Mouse (Mus musculus): ENCODE measurements around the gene Ric8a.

- TF ChIP-seq CTCF (IDR thresholded peaks at IDR 0.05; ENCODE audit: extremely low read depth, insufficient read depth, low read length) (no peak), POLR2A (IDR thresholded peaks at IDR 0.05; ENCODE audit: extremely low read depth, insufficient read depth, low read length) (no peak)
These were observed 37.9 kb downstream of the Ric8a start for GRCm38 (mm10) chr7:140894611-140895010.
